Mouse (Mus musculus) lung, postnatal 0 days (tissue): ENCODE data around the gene Adk.

Experiments used
- CTCF ChIP-seq: IDR thresholded peaks from 2 replicates; pipeline ENCODE4 v1.5.1; 2016; ENCODE audit warnings: antibody characterized with exemption, mild to moderate bottlenecking
- EP300 ChIP-seq: IDR thresholded peaks from 2 replicates; pipeline ENCODE4 v1.6.1; 2016; ENCODE audit warnings: antibody characterized with exemption, mild to moderate bottlenecking, control low read depth

- TF ChIP-seq EP300 (no peak), CTCF (no peak)
These were observed 38.5 kb upstream of the Adk start for GRCm38 (mm10) chr14:21013800-21014334.
